In genomic region chr19:15457793-15458192, GRCm38 (mm10) we compare ENCODE assay signal across 27 mouse cellular contexts.
A peak's percentile ranks its signal among the peaks of the same experiment; 100 is the strongest.
DNase-seq lines count a peak whose midpoint lies in the region; ATAC-seq and TF ChIP-seq lines count a peak whose summit lies in the region.
"Had no signal": no experiment of that assay in that cellular context is flagged by ENCODE, and none has a peak within 500 bp of the region (broad histone marks: within the 10 kb centered on the region; RNA-seq: fewer than 3 reads in every experiment).

No protein-coding gene starts in this region.

- no peak for ATAC-seq in embryonic facial prominence, embryonic 11.5 days (replicated peaks; ENCODE audit: insufficient number of reproducible peaks, low FRiP score, low TSS enrichment, low read depth)
- no peak for ATAC-seq in lung, embryonic 14.5 days (ENCODE audit: insufficient read depth)
- ATAC-seq: activated CD4-positive, CD25-positive, alpha-beta regulatory T cell, adult 4 months; forebrain, embryonic 14.5 days; forebrain, postnatal 0 days; hindbrain, postnatal 0 days; inflammation-experienced regulatory T-cells, adult 6 months had no signal

- H3K9me3 ChIP-seq in embryonic facial prominence, embryonic 11.5 days (replicated peaks; ENCODE audit: control insufficient read depth, low read length) = no peaks in the 10 kb centered on the region
- no peaks in the 10 kb centered on the region for H3K9me3 ChIP-seq in embryonic facial prominence, embryonic 10.5 days
- H3K9me3 ChIP-seq in lung, embryonic 14.5 days (ENCODE audit: low read depth, low read length) = no peaks in the 10 kb centered on the region
- H3K9me3 ChIP-seq: embryonic facial prominence, embryonic 15.5 days; heart, embryonic 12.5 days; heart, embryonic 15.5 days had no signal

- WGBS in embryonic facial prominence, embryonic 11.5 days = 51% methylated on average over 4 of the region's 4 CpGs
- 61% methylated on average over 4 of the region's 4 CpGs for WGBS in embryonic facial prominence, embryonic 10.5 days
- 52% methylated on average over 4 of the region's 4 CpGs for WGBS in lung, embryonic 14.5 days

- H3K27me3 ChIP-seq in embryonic facial prominence, embryonic 11.5 days (ENCODE audit: control insufficient read depth, insufficient read depth, low read length) = no peaks in the 10 kb centered on the region
- H3K27me3 ChIP-seq in embryonic facial prominence, embryonic 10.5 days (replicated peaks; ENCODE audit: low read depth, poor library complexity, severe bottlenecking) = no peaks in the 10 kb centered on the region
- H3K27me3 ChIP-seq in lung, embryonic 14.5 days (ENCODE audit: insufficient read depth, low read length) = no peaks in the 10 kb centered on the region
- H3K27me3 ChIP-seq in C2C12 (ENCODE audit: control insufficient read depth, insufficient read depth, insufficient read length) = no peaks in the 10 kb centered on the region
- H3K27me3 ChIP-seq: embryonic facial prominence, embryonic 15.5 days; heart, embryonic 12.5 days; heart, embryonic 15.5 days had no signal

- peak; percentile 3 for DNase-seq in embryonic facial prominence, embryonic 11.5 days (ENCODE audit: low spot score)
- no peak for DNase-seq in embryonic facial prominence, embryonic 10.5 days (ENCODE audit: low spot score)
- peak; percentile 9 for DNase-seq in lung, embryonic 14.5 days
- DNase-seq in lung, postnatal 10 days = no peak
- DNase-seq in urinary bladder, postnatal 4 days (ENCODE audit: low spot score in 2 of 2) = no peak
- DNase-seq in thymus, adult 18-20 months = no peak
- DNase-seq: adrenal gland, adult 8-10 months; adrenal gland, postnatal 25 days; cerebellum, adult 11-12 months; cerebellum, adult 8-10 months; cerebellum, postnatal 10 days; cerebellum, postnatal 36 days; forebrain, postnatal 0 days; gastrocnemius, adult 2 months; gastrocnemius, postnatal 14 days; heart, adult 11 months; heart, postnatal 14 days; heart, postnatal 4 days had no signal

- H3K27ac ChIP-seq in embryonic facial prominence, embryonic 11.5 days (replicated peaks; ENCODE audit: low read depth, low read length) = no peak overlapping the region
- H3K27ac ChIP-seq in embryonic facial prominence, embryonic 10.5 days (replicated peaks) = no peak overlapping the region; the same call in 1 of the 2 replicates
- H3K27ac ChIP-seq in lung, embryonic 14.5 days (ENCODE audit: low read depth) = no peak overlapping the region
- H3K27ac ChIP-seq: embryonic facial prominence, embryonic 15.5 days; gastrocnemius, adult 2 months; heart, embryonic 15.5 days; hindbrain, embryonic 14.5 days; hindbrain, postnatal 0 days had no signal

- no peak for TF ChIP-seq CTCF in lung, embryonic 14.5 days (IDR thresholded peaks at IDR 0.05; ENCODE audit: low read depth)
- no peak for TF ChIP-seq CTCF in C2C12 (IDR thresholded peaks at IDR 0.05; ENCODE audit: control insufficient read depth, insufficient read depth, insufficient read length)

- no peaks in the 10 kb centered on the region for H3K36me3 ChIP-seq in embryonic facial prominence, embryonic 11.5 days (replicated peaks; ENCODE audit: control insufficient read depth, insufficient read depth, low read depth, low read length)
- no peaks in the 10 kb centered on the region for H3K36me3 ChIP-seq in embryonic facial prominence, embryonic 10.5 days (replicated peaks)
- H3K36me3 ChIP-seq in lung, embryonic 14.5 days (ENCODE audit: insufficient read depth) = no peaks in the 10 kb centered on the region
- no peaks in the 10 kb centered on the region for H3K36me3 ChIP-seq in C2C12 (ENCODE audit: control insufficient read depth, insufficient read depth)
- H3K36me3 ChIP-seq: embryonic facial prominence, embryonic 15.5 days; heart, embryonic 12.5 days; heart, embryonic 15.5 days had no signal

- no peaks in the 10 kb centered on the region for H3K79me2 ChIP-seq in C2C12 (ENCODE audit: control insufficient read depth, insufficient read depth)

- H3K79me3 ChIP-seq in C2C12 (ENCODE audit: low read depth) = no peaks in the 10 kb centered on the region

- H3K4me1 ChIP-seq in embryonic facial prominence, embryonic 11.5 days (ENCODE audit: control insufficient read depth, insufficient read depth, low read length) = no peaks in the 10 kb centered on the region
- peaks cover 10% of the 10 kb centered on the region for H3K4me1 ChIP-seq in embryonic facial prominence, embryonic 10.5 days
- no peaks in the 10 kb centered on the region for H3K4me1 ChIP-seq in lung, embryonic 14.5 days (ENCODE audit: insufficient read depth)

- no peak overlapping the region for H3K4me2 ChIP-seq in embryonic facial prominence, embryonic 11.5 days (ENCODE audit: low read depth, low read length)
- no peak overlapping the region for H3K4me2 ChIP-seq in lung, embryonic 14.5 days
- H3K4me2 ChIP-seq: embryonic facial prominence, embryonic 15.5 days; heart, embryonic 12.5 days; heart, embryonic 15.5 days; hindbrain, embryonic 14.5 days had no signal

- no peak overlapping the region for H3K4me3 ChIP-seq in embryonic facial prominence, embryonic 11.5 days (ENCODE audit: low read depth, low read length)
- no peak overlapping the region for H3K4me3 ChIP-seq in embryonic facial prominence, embryonic 10.5 days
- no peak overlapping the region for H3K4me3 ChIP-seq in lung, embryonic 14.5 days (ENCODE audit: low read depth, low read length)
- no peak overlapping the region for H3K4me3 ChIP-seq in C2C12 (ENCODE audit: insufficient read depth, poor library complexity, severe bottlenecking)
- H3K4me3 ChIP-seq: embryonic facial prominence, embryonic 15.5 days; gastrocnemius, adult 2 months; heart, embryonic 12.5 days; heart, embryonic 15.5 days had no signal

- H3K9ac ChIP-seq in embryonic facial prominence, embryonic 11.5 days (replicated peaks; ENCODE audit: low read length) = no peak overlapping the region
- no peak overlapping the region for H3K9ac ChIP-seq in lung, embryonic 14.5 days
- H3K9ac ChIP-seq: embryonic facial prominence, embryonic 15.5 days; forebrain, postnatal 0 days; heart, embryonic 12.5 days; heart, embryonic 15.5 days; hindbrain, embryonic 14.5 days had no signal

- H3ac ChIP-seq in C2C12 (ENCODE audit: control insufficient read depth, insufficient read length, low read depth) = no peak overlapping the region

TF ChIP-seq in C2C12, 6 proteins besides CTCF, POLR2A, EP300 and RAD21:
- TF ChIP-seq USF1 (IDR thresholded peaks at IDR 0.05; ENCODE audit: low read depth) (no peak), MAX (IDR thresholded peaks at IDR 0.05) (peak; percentile 52)

Comparison
In these comparisons a context has a peak if more than half of its experiments do, and no peak if none do; other contexts are left out.
1. DNase-seq: peak in embryonic facial prominence, embryonic 11.5 days (single experiment) and lung, embryonic 14.5 days (single experiment); none in embryonic facial prominence, embryonic 10.5 days (single experiment), lung, postnatal 10 days (single experiment), urinary bladder, postnatal 4 days (0 of 2) and thymus, adult 18-20 months (0 of 2).